Mouse (Mus musculus): ENCODE data around the gene Ccdc120. TPM values are rescaled to one million over a fixed set of nuclear protein-coding genes. Genes with fewer than 3 reads are reported as not detected.
A peak's percentile ranks its signal among the peaks of the same experiment; 100 is the strongest.

The Ccdc120 gene
- polyA plus RNA-seq, 1 experiment: 28.9 TPM

DNA sequence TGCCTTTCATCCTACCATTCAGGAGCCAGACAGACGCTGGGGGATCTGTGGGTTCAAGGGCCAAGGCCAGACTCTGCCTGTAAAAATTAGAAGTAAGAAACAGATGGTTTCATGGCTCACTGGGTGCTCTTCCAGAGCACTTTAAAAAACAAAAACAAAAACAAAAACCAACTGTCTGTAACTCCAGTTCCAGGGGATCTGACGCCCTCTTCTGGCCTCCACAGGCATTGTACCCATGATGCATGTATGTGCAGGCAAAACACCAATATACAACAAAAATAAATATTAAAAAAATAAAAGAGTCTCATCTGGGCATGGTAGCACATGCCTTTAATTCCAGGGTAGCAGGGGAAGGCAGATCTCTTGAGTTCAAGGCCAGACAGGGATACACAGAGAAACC, 22.1 kb upstream of the Ccdc120 start:
- TF ChIP-seq POLR2A (IDR thresholded peaks at IDR 0.05; ENCODE audit: insufficient read depth, low read length) (no peak), EP300 (IDR thresholded peaks at IDR 0.05; ENCODE audit: insufficient read depth, low read depth, low read length) (no peak), CTCF (IDR thresholded peaks at IDR 0.05; ENCODE audit: low read depth, low read length) (no peak)
- Histone ChIP-seq H3K36me3 (ENCODE audit: control insufficient read depth, insufficient read depth, low read length, poor library complexity, severe bottlenecking) (peaks cover 50% of the 10 kb centered on the region), H3K27ac (ENCODE audit: insufficient read depth, low read length) (no peak overlapping the region), H3K4me3 (ENCODE audit: low read depth, low read length) (no peak overlapping the region), H3K9ac (ENCODE audit: low read depth, poor library complexity, severe bottlenecking) (no peak overlapping the region), H3K4me1 (ENCODE audit: control insufficient read depth, insufficient read depth, low read length) (peaks cover 3% of the 10 kb centered on the region), H3K27me3 (ENCODE audit: control insufficient read depth, insufficient read depth, low read length, poor library complexity, severe bottlenecking) (no peaks in the 10 kb centered on the region), H3K9me3 (replicated peaks; ENCODE audit: control insufficient read depth, insufficient read depth, low read length, poor library complexity, severe bottlenecking) (no peaks in the 10 kb centered on the region)

DNA sequence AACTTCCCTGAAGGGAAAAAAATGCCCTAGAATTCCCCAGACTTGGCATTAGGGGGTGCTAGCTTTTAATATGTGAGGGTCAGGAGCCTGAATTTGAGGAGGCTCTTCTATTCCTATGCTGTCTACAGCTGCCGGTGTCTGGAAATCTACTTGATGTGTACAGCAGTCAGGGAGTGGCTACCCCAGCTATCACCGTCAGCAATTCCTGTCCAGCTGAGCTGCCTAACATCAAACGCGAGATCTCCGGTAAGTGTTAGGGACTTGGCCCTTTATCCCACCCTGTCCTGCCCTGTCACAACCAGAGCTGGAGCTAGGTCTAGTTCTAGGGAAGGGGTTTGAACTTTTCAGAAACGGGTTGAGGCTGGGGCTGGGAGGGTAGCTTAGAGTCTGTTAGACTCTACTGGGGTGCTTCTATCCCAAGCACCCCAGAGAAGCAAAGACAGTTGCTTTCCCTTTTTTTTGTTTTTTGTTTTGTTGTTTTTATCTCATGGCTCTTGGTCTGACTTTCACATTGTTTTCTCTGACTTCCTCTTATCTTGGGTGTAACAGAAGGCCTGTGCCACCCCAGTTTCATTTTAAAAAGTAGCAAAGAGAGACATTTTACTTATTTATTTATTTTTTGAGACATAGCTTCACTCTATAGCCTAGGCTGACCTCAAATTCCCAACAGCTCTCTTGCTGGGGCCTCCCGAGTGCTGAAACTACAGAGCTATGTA, 18.8 kb upstream of the Ccdc120 start:
- TF ChIP-seq EP300 (IDR thresholded peaks at IDR 0.05; ENCODE audit: insufficient read depth, low read depth, low read length): no peak
- TF ChIP-seq CTCF (IDR thresholded peaks at IDR 0.05; ENCODE audit: low read depth, low read length): no peak
- TF ChIP-seq POLR2A (IDR thresholded peaks at IDR 0.05; ENCODE audit: insufficient read depth, low read length): no peak
- Histone ChIP-seq H3K4me3 (ENCODE audit: low read depth, low read length) (no peak overlapping the region), H3K27ac (ENCODE audit: insufficient read depth, low read length) (no peak overlapping the region), H3K27me3 (ENCODE audit: control insufficient read depth, insufficient read depth, low read length, poor library complexity, severe bottlenecking) (no peaks in the 10 kb centered on the region), H3K9me3 (replicated peaks; ENCODE audit: control insufficient read depth, insufficient read depth, low read length, poor library complexity, severe bottlenecking) (no peaks in the 10 kb centered on the region), H3K36me3 (ENCODE audit: control insufficient read depth, insufficient read depth, low read length, poor library complexity, severe bottlenecking) (peaks cover 65% of the 10 kb centered on the region), H3K4me1 (ENCODE audit: control insufficient read depth, insufficient read depth, low read length) (peaks cover 3% of the 10 kb centered on the region), H3K9ac (ENCODE audit: low read depth, poor library complexity, severe bottlenecking) (no peak overlapping the region)

DNA sequence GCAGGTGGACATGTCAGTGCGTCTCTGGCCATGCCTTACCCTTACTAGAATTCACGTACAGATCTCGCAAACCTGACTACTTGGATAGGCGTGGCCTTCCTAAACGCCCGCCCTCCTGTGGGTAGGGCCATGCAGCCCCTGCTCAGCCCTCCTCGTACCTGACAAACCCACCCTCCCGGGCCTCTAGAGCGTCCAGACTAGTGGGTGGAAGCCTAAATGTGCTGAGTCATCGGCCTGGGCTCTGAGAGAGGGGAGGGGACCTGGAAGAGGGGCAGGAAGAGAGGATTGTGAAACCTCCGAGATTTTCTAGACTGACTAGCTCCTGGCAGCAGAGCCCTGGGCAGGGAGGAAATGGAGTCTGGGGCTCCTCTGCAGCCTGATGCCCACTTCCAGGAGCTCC, 15.1 kb upstream of the Ccdc120 start:
- Histone ChIP-seq H3K27ac (ENCODE audit: insufficient read depth, low read length) (peak overlapping the region; percentile 97), H3K36me3 (ENCODE audit: control insufficient read depth, insufficient read depth, low read length, poor library complexity, severe bottlenecking) (peaks cover 43% of the 10 kb centered on the region), H3K4me1 (ENCODE audit: control insufficient read depth, insufficient read depth, low read length) (no peaks in the 10 kb centered on the region), H3K9me3 (replicated peaks; ENCODE audit: control insufficient read depth, insufficient read depth, low read length, poor library complexity, severe bottlenecking) (no peaks in the 10 kb centered on the region), H3K9ac (ENCODE audit: low read depth, poor library complexity, severe bottlenecking) (peak overlapping the region; percentile 73), H3K27me3 (ENCODE audit: control insufficient read depth, insufficient read depth, low read length, poor library complexity, severe bottlenecking) (no peaks in the 10 kb centered on the region), H3K4me3 (ENCODE audit: low read depth, low read length) (peak overlapping the region; percentile 74)
- TF ChIP-seq POLR2A (IDR thresholded peaks at IDR 0.05; ENCODE audit: insufficient read depth, low read length): no peak
- TF ChIP-seq CTCF (IDR thresholded peaks at IDR 0.05; ENCODE audit: low read depth, low read length): no peak
- TF ChIP-seq EP300 (IDR thresholded peaks at IDR 0.05; ENCODE audit: insufficient read depth, low read depth, low read length): no peak

DNA sequence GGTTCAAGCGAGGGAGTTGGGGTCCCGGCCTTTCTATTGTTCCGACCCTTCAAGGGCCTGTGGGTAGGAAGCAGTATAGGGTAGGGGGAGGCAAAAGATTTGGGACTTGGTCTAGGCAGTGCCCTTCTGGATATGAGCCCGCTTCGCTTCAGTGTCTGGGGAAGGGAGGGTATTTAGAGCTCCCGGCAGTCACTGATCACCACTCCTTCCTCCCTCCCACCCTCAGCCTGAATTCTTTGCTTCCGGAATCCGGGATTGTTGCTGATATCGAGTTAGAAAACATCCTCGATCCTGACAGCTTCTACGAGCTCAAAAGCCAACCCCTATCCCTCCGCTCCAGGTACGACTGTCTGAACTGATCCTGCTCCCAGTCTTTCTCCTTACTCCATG, 14.6 kb upstream of the Ccdc120 start:
- H3K36me3 ChIP-seq (ENCODE audit: control insufficient read depth, insufficient read depth, low read length, poor library complexity, severe bottlenecking): peaks cover 39% of the 10 kb centered on the region

DNA sequence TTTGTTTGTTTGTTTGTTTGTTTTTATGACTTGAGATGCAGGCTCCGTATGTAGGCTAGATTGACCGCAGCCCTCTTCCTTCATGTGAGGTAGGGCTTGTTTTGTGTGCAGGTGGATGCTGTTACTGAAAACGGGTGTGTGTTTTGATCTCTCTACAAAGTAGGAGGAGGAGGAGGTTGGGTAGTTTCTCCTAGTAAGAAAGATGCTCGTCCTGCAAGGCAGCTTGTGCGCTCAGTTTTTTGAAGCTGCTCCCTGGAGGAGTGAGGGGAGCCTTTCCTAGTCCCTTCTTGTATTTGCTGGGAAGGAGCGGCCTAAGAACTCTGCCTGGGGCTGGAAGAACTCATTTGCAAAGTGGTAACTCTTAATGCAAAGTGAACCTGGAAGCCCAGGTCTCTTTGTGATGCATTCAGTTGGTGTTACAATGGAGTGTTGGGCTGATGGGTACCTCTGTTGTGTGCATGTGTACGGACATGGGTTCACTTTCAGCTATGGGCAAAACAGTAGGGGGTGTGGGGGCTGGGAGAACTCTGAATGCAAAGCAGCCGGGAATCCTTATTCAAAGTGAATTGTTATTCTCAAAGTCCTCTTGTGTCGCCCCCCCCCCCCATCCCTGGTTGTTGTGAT, 14.1 kb upstream of the Ccdc120 start:
- peak overlapping the region; percentile 97 for H3K27ac ChIP-seq (ENCODE audit: insufficient read depth, low read length)
- peak overlapping the region; percentile 96 for H3K9ac ChIP-seq (ENCODE audit: low read depth, poor library complexity, severe bottlenecking)
- H3K36me3 ChIP-seq (ENCODE audit: control insufficient read depth, insufficient read depth, low read length, poor library complexity, severe bottlenecking): peaks cover 34% of the 10 kb centered on the region

More for the DNA sequence above, 14.6 kb upstream of the Ccdc120 start:
- TF ChIP-seq EP300 (IDR thresholded peaks at IDR 0.05; ENCODE audit: insufficient read depth, low read depth, low read length) (no peak), POLR2A (IDR thresholded peaks at IDR 0.05; ENCODE audit: insufficient read depth, low read length) (no peak), CTCF (IDR thresholded peaks at IDR 0.05; ENCODE audit: low read depth, low read length) (no peak)
- Histone ChIP-seq H3K4me3 (ENCODE audit: low read depth, low read length) (peak overlapping the region; percentile 74), H3K9ac (ENCODE audit: low read depth, poor library complexity, severe bottlenecking) (peak overlapping the region; percentile 67), H3K4me1 (ENCODE audit: control insufficient read depth, insufficient read depth, low read length) (no peaks in the 10 kb centered on the region), H3K27ac (ENCODE audit: insufficient read depth, low read length) (peak overlapping the region; percentile 97), H3K9me3 (replicated peaks; ENCODE audit: control insufficient read depth, insufficient read depth, low read length, poor library complexity, severe bottlenecking) (no peaks in the 10 kb centered on the region), H3K27me3 (ENCODE audit: control insufficient read depth, insufficient read depth, low read length, poor library complexity, severe bottlenecking) (no peaks in the 10 kb centered on the region)

More for the DNA sequence above, 14.1 kb upstream of the Ccdc120 start:
- H3K27me3 ChIP-seq (ENCODE audit: control insufficient read depth, insufficient read depth, low read length, poor library complexity, severe bottlenecking): no peaks in the 10 kb centered on the region
- no peaks in the 10 kb centered on the region for H3K4me1 ChIP-seq (ENCODE audit: control insufficient read depth, insufficient read depth, low read length)
- H3K4me3 ChIP-seq (ENCODE audit: low read depth, low read length): peak overlapping the region; percentile 92
- TF ChIP-seq CTCF (IDR thresholded peaks at IDR 0.05; ENCODE audit: low read depth, low read length) (no peak), EP300 (IDR thresholded peaks at IDR 0.05; ENCODE audit: insufficient read depth, low read depth, low read length) (no peak), POLR2A (IDR thresholded peaks at IDR 0.05; ENCODE audit: insufficient read depth, low read length) (no peak)
- no peaks in the 10 kb centered on the region for H3K9me3 ChIP-seq (replicated peaks; ENCODE audit: control insufficient read depth, insufficient read depth, low read length, poor library complexity, severe bottlenecking)

All from ES-Bruce4 (cell line).